Mouse (Mus musculus): Measurements from ENCODE around the gene Podn. TPM values are rescaled to one million over a fixed set of nuclear protein-coding genes. Genes with fewer than 3 reads are reported as not detected.

Gene Podn
- polyA plus RNA-seq, 1 experiment from 2014 or later, result 0.23 TPM

- no peak overlapping the region for H3K4me3 ChIP-seq
- H3K27me3 ChIP-seq (replicated peaks), result peaks cover 23% of the 10 kb centered on the region
- no peak overlapping the region for H3K9ac ChIP-seq
- no peak overlapping the region for H3K27ac ChIP-seq
- peaks cover 12% of the 10 kb centered on the region for H3K4me1 ChIP-seq
- no peaks in the 10 kb centered on the region for H3K9me3 ChIP-seq (replicated peaks)
- no peaks in the 10 kb centered on the region for H3K36me3 ChIP-seq
- 41% methylated on average over 14 of the region's 14 CpGs for WGBS (ENCODE audit: insufficient replicate concordance)
- peak; percentile 72 for ATAC-seq
- H3K4me2 ChIP-seq, result no peak overlapping the region
These were observed 81.0 kb downstream of the Podn start for GRCm38 (mm10) chr4:108015067-108015765.

GRCm38 (mm10) chr4:108014466-108014865 lies 81.8 kb downstream of the Podn start:
- H3K4me1 ChIP-seq, result peaks cover 12% of the 10 kb centered on the region
- 75% methylated on average over 2 of the region's 2 CpGs for WGBS (ENCODE audit: insufficient replicate concordance)
- H3K27ac ChIP-seq, result no peak overlapping the region
- no peak overlapping the region for H3K9ac ChIP-seq
- no peaks in the 10 kb centered on the region for H3K36me3 ChIP-seq
- peaks cover 20% of the 10 kb centered on the region for H3K27me3 ChIP-seq (replicated peaks)
- no peak overlapping the region for H3K4me2 ChIP-seq
- no peak for ATAC-seq
- no peaks in the 10 kb centered on the region for H3K9me3 ChIP-seq (replicated peaks)
- no peak overlapping the region for H3K4me3 ChIP-seq

GRCm38 (mm10) chr4:108008541-108008940 lies 87.7 kb downstream of the Podn start:
- peak; percentile 74 for ATAC-seq
- Histone ChIP-seq H3K9me3 (replicated peaks) (no peaks in the 10 kb centered on the region), H3K9ac (no peak overlapping the region), H3K36me3 (no peaks in the 10 kb centered on the region), H3K4me2 (peak overlapping the region; percentile 13), H3K27ac (no peak overlapping the region), H3K4me1 (peaks cover 19% of the 10 kb centered on the region), H3K27me3 (replicated peaks) (peaks cover 9% of the 10 kb centered on the region; the same call in 1 of the 2 replicates), H3K4me3 (no peak overlapping the region)
- 44% methylated on average over 8 of the region's 8 CpGs for WGBS (ENCODE audit: insufficient replicate concordance)

- 0 out of 2 replicates have a peak, but pooled peaks have one; percentile 31 for ATAC-seq
- WGBS (ENCODE audit: insufficient replicate concordance), result 59% methylated on average over 7 of the region's 7 CpGs
- no peak overlapping the region for H3K4me2 ChIP-seq
These were observed 88.6 kb downstream of the Podn start for GRCm38 (mm10) chr4:108007532-108008103.

DNA sequence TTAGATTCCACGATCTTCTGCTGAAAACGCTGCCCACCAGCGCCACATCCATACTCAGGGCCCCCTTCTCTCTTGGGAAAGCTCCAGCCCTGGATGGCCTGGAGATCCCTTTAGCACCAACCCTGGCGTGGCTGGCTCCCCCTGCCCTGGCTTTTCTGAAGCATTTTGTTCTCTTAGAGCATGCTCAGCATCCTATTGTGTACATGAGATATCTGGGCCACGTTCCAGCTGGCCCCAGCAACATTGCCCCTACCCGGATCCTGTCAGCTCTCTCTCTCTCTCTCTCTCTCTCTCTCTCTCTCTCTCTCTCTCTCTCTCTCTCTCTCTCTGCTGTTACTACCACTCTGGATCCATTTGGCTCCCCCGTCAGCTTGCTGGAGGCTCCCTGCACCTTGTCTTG lies 90.9 kb downstream of the Podn start:
- H3K9me3 ChIP-seq (replicated peaks), result no peaks in the 10 kb centered on the region
- peaks cover 19% of the 10 kb centered on the region for H3K4me1 ChIP-seq
- H3K4me2 ChIP-seq, result no peak overlapping the region
- no peak overlapping the region for H3K4me3 ChIP-seq
- ATAC-seq, result no peak
- no peak overlapping the region for H3K9ac ChIP-seq
- peaks cover 9% of the 10 kb centered on the region; the same call in 1 of the 2 replicates for H3K27me3 ChIP-seq (replicated peaks)
- no peaks in the 10 kb centered on the region for H3K36me3 ChIP-seq
- H3K27ac ChIP-seq, result no peak overlapping the region
- WGBS (ENCODE audit: insufficient replicate concordance), result 60% methylated on average over 7 of the region's 7 CpGs

More at GRCm38 (mm10) chr4:108007532-108008103, 88.6 kb downstream of the Podn start:
- Histone ChIP-seq H3K4me3 (no peak overlapping the region), H3K9ac (no peak overlapping the region), H3K4me1 (peaks cover 19% of the 10 kb centered on the region), H3K36me3 (no peaks in the 10 kb centered on the region), H3K27me3 (replicated peaks) (peaks cover 9% of the 10 kb centered on the region; the same call in 1 of the 2 replicates), H3K9me3 (replicated peaks) (no peaks in the 10 kb centered on the region), H3K27ac (no peak overlapping the region)

- Histone ChIP-seq H3K4me3 (no peak overlapping the region), H3K27me3 (replicated peaks) (no peaks in the 10 kb centered on the region; the same call in 1 of the 2 replicates), H3K4me2 (no peak overlapping the region), H3K27ac (no peak overlapping the region), H3K9ac (no peak overlapping the region), H3K36me3 (no peaks in the 10 kb centered on the region), H3K9me3 (replicated peaks) (no peaks in the 10 kb centered on the region), H3K4me1 (no peaks in the 10 kb centered on the region; the same call in 1 of the 2 replicates)
- WGBS (ENCODE audit: insufficient replicate concordance), result 47% methylated on average over 1 of the region's 1 CpGs
- no peak for ATAC-seq
These were observed 96.9 kb downstream of the Podn start for GRCm38 (mm10) chr4:107999380-107999779.

DNA sequence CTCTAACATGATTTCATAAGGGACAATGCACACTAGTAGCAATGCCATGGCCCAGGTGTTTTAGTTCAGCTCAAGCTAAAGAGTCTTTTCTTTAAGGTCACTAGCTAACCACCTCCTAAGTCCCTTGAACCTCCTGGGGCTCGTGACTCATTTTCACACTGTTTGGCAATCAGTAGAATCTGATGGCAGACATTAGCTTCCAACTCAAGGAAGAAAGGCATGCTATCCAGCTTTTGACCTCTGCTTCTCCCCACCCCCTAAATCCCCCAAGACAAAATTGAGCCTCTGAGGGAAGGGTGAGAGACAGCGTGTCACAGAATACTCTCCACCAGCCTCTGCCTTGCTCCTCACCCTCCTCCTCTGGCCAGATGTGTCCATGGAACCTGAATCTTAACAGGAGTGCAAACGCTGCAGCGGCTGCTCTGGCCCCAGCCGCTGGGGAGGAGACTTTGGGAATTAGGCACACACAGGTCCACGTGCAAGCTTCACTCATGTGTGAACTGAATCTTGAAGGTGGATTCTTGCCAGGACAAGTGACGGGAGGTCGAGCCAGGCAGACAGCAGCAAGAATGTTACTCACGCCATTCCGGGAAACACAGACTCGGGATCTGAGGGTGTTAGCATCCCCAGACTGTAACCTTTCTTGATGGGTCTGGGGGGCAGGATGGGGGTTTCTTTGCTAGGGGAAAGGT lies 97.5 kb downstream of the Podn start:
- WGBS (ENCODE audit: insufficient replicate concordance), result 45% methylated on average over 11 of the region's 11 CpGs
- Histone ChIP-seq H3K4me3 (no peak overlapping the region), H3K27me3 (replicated peaks) (peaks cover 4% of the 10 kb centered on the region; the same call in 1 of the 2 replicates), H3K9me3 (replicated peaks) (no peaks in the 10 kb centered on the region), H3K36me3 (no peaks in the 10 kb centered on the region), H3K9ac (no peak overlapping the region), H3K4me2 (no peak overlapping the region), H3K27ac (no peak overlapping the region), H3K4me1 (no peaks in the 10 kb centered on the region; the same call in 1 of the 2 replicates)
- no peak for ATAC-seq

DNA sequence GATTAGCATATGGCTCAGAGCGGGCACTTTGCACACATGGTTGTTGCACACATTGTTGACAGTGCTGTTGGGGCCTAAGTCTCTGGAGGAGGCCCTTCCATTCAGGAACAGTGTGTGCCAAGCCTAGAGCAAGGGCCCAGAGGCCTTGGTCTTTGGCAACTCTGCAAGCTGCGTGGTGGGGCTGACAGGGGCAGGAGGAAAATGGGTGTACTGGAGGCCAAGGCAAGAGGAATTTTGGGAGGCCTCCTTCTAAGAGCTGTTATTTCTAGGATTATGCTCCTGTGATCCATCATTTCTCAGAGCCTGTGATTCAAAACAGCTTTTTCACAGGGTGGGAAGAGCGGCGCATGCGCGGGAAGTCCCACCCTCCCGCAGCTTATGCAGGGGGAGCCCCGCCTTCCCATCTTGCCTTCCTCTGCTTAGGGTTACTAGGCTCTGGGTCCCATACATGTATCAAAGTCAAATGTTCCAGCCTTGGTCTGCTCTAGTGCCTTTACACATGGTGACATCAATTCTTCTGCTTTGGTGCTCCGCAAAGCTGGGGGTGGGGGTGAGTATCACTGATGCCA lies 99.7 kb downstream of the Podn start:
- no peak overlapping the region for H3K27ac ChIP-seq
- no peaks in the 10 kb centered on the region for H3K9me3 ChIP-seq (replicated peaks)
- H3K36me3 ChIP-seq, result no peaks in the 10 kb centered on the region
- H3K9ac ChIP-seq, result no peak overlapping the region
- WGBS (ENCODE audit: insufficient replicate concordance), result 84% methylated on average over 9 of the region's 9 CpGs
- no peaks in the 10 kb centered on the region; the same call in 1 of the 2 replicates for H3K4me1 ChIP-seq
- H3K4me2 ChIP-seq, result no peak overlapping the region
- no peak for ATAC-seq
- no peak overlapping the region for H3K4me3 ChIP-seq
- peaks cover 27% of the 10 kb centered on the region for H3K27me3 ChIP-seq (replicated peaks)

DNA sequence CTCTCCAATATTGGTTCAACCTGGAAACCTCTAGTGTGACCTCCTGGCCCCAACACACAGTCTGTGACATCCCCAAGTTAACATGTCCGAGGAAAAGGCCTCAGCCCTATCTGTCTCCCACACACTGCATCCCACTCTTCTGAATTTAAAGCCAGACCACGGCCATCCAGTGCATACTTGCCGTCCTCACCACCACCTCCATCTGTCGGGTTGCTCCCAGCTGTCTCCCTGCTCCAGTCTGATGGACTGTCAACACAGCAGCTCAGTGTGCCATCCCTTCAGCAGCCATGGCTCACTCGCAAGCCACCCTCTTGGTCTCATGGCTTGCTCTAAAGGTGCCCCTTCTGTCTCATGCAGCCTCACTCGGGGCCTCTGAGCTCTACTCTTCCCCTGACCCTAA lies 100.5 kb downstream of the Podn start:
- Histone ChIP-seq H3K9ac (no peak overlapping the region), H3K9me3 (replicated peaks) (no peaks in the 10 kb centered on the region), H3K4me1 (no peaks in the 10 kb centered on the region; the same call in 1 of the 2 replicates), H3K36me3 (no peaks in the 10 kb centered on the region), H3K27me3 (replicated peaks) (peaks cover 35% of the 10 kb centered on the region), H3K4me2 (no peak overlapping the region), H3K4me3 (no peak overlapping the region), H3K27ac (no peak overlapping the region)
- WGBS (ENCODE audit: insufficient replicate concordance), result 66% methylated on average over 6 of the region's 6 CpGs
- ATAC-seq, result no peak

DNA sequence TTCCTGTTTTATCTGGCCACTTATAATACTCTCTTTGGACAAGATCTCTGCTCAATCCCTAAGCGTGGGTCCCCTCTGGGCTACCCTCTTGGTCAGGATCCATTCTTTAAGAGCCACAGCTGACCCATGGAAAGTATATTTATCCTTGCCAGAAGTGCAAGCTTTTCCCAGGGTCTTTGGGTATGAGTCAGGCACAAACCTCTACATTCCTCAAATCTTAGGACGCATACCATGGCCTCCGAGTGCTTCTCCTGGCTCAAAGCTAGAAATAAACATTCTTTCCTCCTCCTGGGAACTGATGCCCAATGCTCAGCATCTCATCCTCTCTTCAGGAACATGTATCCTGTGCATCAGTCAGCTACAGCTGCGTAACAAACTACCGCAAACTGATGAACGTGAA lies 101.2 kb downstream of the Podn start:
- Histone ChIP-seq H3K9ac (no peak overlapping the region), H3K4me1 (no peaks in the 10 kb centered on the region; the same call in 1 of the 2 replicates), H3K9me3 (replicated peaks) (no peaks in the 10 kb centered on the region), H3K27ac (no peak overlapping the region), H3K36me3 (no peaks in the 10 kb centered on the region), H3K4me2 (no peak overlapping the region), H3K4me3 (no peak overlapping the region), H3K27me3 (replicated peaks) (peaks cover 42% of the 10 kb centered on the region)
- ATAC-seq, result no peak
- WGBS (ENCODE audit: insufficient replicate concordance), result 78% methylated on average over 6 of the region's 6 CpGs

DNA sequence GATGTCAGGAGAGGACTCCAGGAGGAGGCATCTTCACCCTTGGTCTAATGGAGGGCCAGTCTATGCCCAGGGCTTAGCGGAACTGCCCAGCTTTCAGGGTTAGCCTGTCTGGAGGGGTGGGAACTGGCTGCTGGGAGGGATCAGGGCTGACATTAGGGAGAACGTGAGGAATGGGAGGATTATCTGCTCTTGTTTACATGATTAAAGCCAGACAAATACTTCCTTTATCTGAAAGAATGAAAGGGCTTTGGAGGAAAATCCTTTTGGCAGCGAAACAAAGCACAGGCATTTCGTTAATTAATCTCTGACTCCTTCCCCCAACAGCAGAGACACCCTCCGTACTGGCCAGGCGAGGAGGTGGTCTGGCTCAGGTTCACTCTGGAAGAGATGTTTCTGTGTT lies 104.4 kb downstream of the Podn start:
- Histone ChIP-seq H3K4me3 (no peak overlapping the region), H3K9ac (no peak overlapping the region), H3K27ac (no peak overlapping the region), H3K4me1 (no peaks in the 10 kb centered on the region; the same call in none of the 2 replicates), H3K4me2 (no peak overlapping the region), H3K27me3 (replicated peaks) (peaks cover 59% of the 10 kb centered on the region), H3K36me3 (no peaks in the 10 kb centered on the region), H3K9me3 (replicated peaks) (no peaks in the 10 kb centered on the region)
- no peak for ATAC-seq
- 27% methylated on average over 6 of the region's 6 CpGs for WGBS (ENCODE audit: insufficient replicate concordance)

DNA sequence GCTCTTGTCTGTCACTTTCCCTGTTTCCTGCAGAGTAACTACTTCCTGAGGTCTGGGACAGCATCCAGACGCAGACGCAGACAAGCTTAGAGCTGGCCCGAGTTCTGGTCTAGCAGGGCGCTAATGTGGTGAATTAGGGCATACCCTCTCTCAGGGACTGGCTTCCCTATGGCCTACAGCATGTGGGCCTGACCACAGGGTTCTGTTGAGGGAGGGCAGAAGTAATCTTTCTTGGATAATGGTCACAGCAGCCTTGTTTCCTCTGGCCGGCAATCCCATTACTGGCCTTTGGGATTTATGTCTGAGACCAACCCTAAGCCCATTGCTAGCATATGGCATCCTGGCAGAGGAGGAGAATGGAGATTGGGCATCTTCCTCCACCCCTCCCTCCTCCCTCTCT lies 105.4 kb downstream of the Podn start:
- Histone ChIP-seq H3K27ac (no peak overlapping the region), H3K4me3 (no peak overlapping the region), H3K27me3 (replicated peaks) (peaks cover 64% of the 10 kb centered on the region), H3K4me2 (no peak overlapping the region), H3K9me3 (replicated peaks) (no peaks in the 10 kb centered on the region), H3K4me1 (no peaks in the 10 kb centered on the region; the same call in 1 of the 2 replicates), H3K36me3 (no peaks in the 10 kb centered on the region), H3K9ac (no peak overlapping the region)
- WGBS (ENCODE audit: insufficient replicate concordance), result 40% methylated on average over 5 of the region's 5 CpGs
- ATAC-seq, result no peak

Data from liver, embryonic 12.5 days (tissue).